Mouse (Mus musculus) left cerebral cortex, postnatal 25 days (tissue): Measurements from ENCODE around the gene Gm10203. TPM values are rescaled to one million over a fixed set of nuclear protein-coding genes. Genes with fewer than 3 reads are reported as not detected.
"Not testable (repeated sequence)": the region's sequence is repeated elsewhere in the genome, so short reads cannot be mapped to it uniquely, and the experiment has no call there.

ENCODE experiments used
- DNase-seq, 2 experiments: peaks; one replicate each; pipeline ENCODE4 v3.0.0; 2022; ENCODE audit warnings: low spot score in 2 of 2, mixed read lengths in 1 of 2
- intact Hi-C: fragments of 180-260 bp; cut with DNase I; formaldehyde crosslinking; loops from one replicate; pipeline ENCODE4 v1.15.1; 2025
- total RNA-seq, 2 experiments: library from RNA; stranded (reverse); gene quantifications; 2 replicates each; pipeline ENCODE4 v1.2.3; 2021

Gene Gm10203
- total RNA-seq, 2 experiments from 2014 or later = not detected

- DNase-seq, intact Hi-C loops: not testable (repeated sequence)
Observed at GRCm38 (mm10) chr6:149169965-149170364, 40.0 kb downstream of the Gm10203 start.

GRCm38 (mm10) chr6:149173831-149174625 is 44.1 kb downstream of the Gm10203 start:
- intact Hi-C loops = no loop called here
- no peak for DNase-seq

GRCm38 (mm10) chr6:149174932-149175570 is 45.1 kb downstream of the Gm10203 start:
- intact Hi-C loops = no loop called here
- DNase-seq = no peak

- intact Hi-C loops = no loop called here
- DNase-seq = no peak
Observed at GRCm38 (mm10) chr6:149179064-149179463, 49.1 kb downstream of the Gm10203 start.

Other genes starting within 250 kb of the Gm10203 start
- 1 to 10 TPM; 6.3 to 7.5 TPM for gene Caprin2, start 233.9 kb upstream of the Gm10203 start, total RNA-seq
- gene Sinhcaf, start 183.7 kb upstream of the Gm10203 start, total RNA-seq = 1 to 10 TPM; 3.1 to 3.8 TPM
- gene Dennd5b, start 28.5 kb upstream of the Gm10203 start, total RNA-seq = 10 to 100 TPM; 65.8 to 69.4 TPM
- gene Etfbkmt, start 9.7 kb downstream of the Gm10203 start, total RNA-seq = 1 to 10 TPM; 1.9 to 3.4 TPM
- 10 to 100 TPM; 33.8 to 35.1 TPM for gene Amn1, start 58.5 kb downstream of the Gm10203 start, total RNA-seq
- gene Resf1, start 179.2 kb downstream of the Gm10203 start, total RNA-seq = 10 to 100 TPM; 18.1 to 18.8 TPM